Mouse (Mus musculus) embryo, embryonic 11 days (tissue): ENCODE data around the gene 4930518I15Rik.
A peak's percentile ranks its signal among the peaks of the same experiment; 100 is the strongest.
"Not testable (repeated sequence)": the region's sequence is repeated elsewhere in the genome, so short reads cannot be mapped to it uniquely, and the experiment has no call there.

Experiments used
- DNase-seq: peaks from one replicate; pipeline ENCODE4 v3.0.0-alpha.2; 2015

4930518I15Rik gene

GRCm38 (mm10) chr2:156857835-156858234, at the start of gene 4930518I15Rik:
4930518I15Rik (minus strand) TSS chr2:156857946.
- DNase-seq: no peak

GRCm38 (mm10) chr2:156905931-156906330, 48.2 kb upstream of the 4930518I15Rik start:
- DNase-seq: not testable (repeated sequence)

GRCm38 (mm10) chr2:156904976-156905717, 47.4 kb upstream of the 4930518I15Rik start:
- peak; percentile 69 for DNase-seq

GRCm38 (mm10) chr2:156903367-156903766, 45.6 kb upstream of the 4930518I15Rik start:
- DNase-seq: no peak

GRCm38 (mm10) chr2:156902411-156902810, 44.7 kb upstream of the 4930518I15Rik start:
- DNase-seq: not testable (repeated sequence)

GRCm38 (mm10) chr2:156901883-156902282, 44.1 kb upstream of the 4930518I15Rik start:
- DNase-seq: no peak

- DNase-seq: no peak
Observed at GRCm38 (mm10) chr2:156901344-156901743, 43.6 kb upstream of the 4930518I15Rik start.

- no peak for DNase-seq
Observed at GRCm38 (mm10) chr2:156899184-156899583, 41.4 kb upstream of the 4930518I15Rik start.

- no peak for DNase-seq
Observed at GRCm38 (mm10) chr2:156898374-156898773, 40.6 kb upstream of the 4930518I15Rik start.

GRCm38 (mm10) chr2:156897034-156897433, 39.3 kb upstream of the 4930518I15Rik start:
- no peak for DNase-seq

- no peak for DNase-seq
Observed at GRCm38 (mm10) chr2:156896384-156896914, 38.7 kb upstream of the 4930518I15Rik start.

GRCm38 (mm10) chr2:156894496-156895265, 36.9 kb upstream of the 4930518I15Rik start:
- DNase-seq: no peak

- no peak for DNase-seq
Observed at GRCm38 (mm10) chr2:156892821-156893220, 35.1 kb upstream of the 4930518I15Rik start.

- peak; percentile 64 for DNase-seq
Observed at GRCm38 (mm10) chr2:156892240-156892639, 34.5 kb upstream of the 4930518I15Rik start.

- DNase-seq: no peak
Observed at GRCm38 (mm10) chr2:156888490-156888889, 30.7 kb upstream of the 4930518I15Rik start.

- no peak for DNase-seq
Observed at GRCm38 (mm10) chr2:156887017-156887416, 29.3 kb upstream of the 4930518I15Rik start, which contains the start of gene Sla2. Sla2 (minus strand) TSS chr2:156887192.

GRCm38 (mm10) chr2:156886084-156886631, 28.4 kb upstream of the 4930518I15Rik start:
- DNase-seq: no peak

- not testable (repeated sequence) for DNase-seq
Observed at GRCm38 (mm10) chr2:156885666-156886065, 27.9 kb upstream of the 4930518I15Rik start.

- DNase-seq: no peak
Observed at GRCm38 (mm10) chr2:156884396-156885211, 26.9 kb upstream of the 4930518I15Rik start.

GRCm38 (mm10) chr2:156882431-156883001, 24.8 kb upstream of the 4930518I15Rik start:
- no peak for DNase-seq

- DNase-seq: no peak
Observed at GRCm38 (mm10) chr2:156879541-156879940, 21.8 kb upstream of the 4930518I15Rik start.

- DNase-seq: no peak
Observed at GRCm38 (mm10) chr2:156877726-156878125, 20.0 kb upstream of the 4930518I15Rik start.
